Mouse (Mus musculus) neural tube, embryonic 11.5 days (tissue): Measurements from ENCODE around the gene Bmp2k. TPM values are rescaled to one million over a fixed set of nuclear protein-coding genes. Genes with fewer than 3 reads are reported as not detected.
A peak's percentile ranks its signal among the peaks of the same experiment; 100 is the strongest.

Source experiments
- ATAC-seq: fragments of 200-750 bp; cut with Nextera tagmentation; 2 replicates; pipeline ENCODE4 v1.8.0; 2017; ENCODE audit warnings: moderate number of reproducible peaks, mild to moderate bottlenecking, moderate TSS enrichment, moderate library complexity; ENCODE audit not compliant: insufficient read depth, low FRiP score, low TSS enrichment
- DNase-seq: peaks from one replicate; pipeline ENCODE4 v3.0.0-alpha.2; 2015; ENCODE audit warnings: low spot score
- H3K27ac ChIP-seq: fragments of 300-500 bp; sonication (generic); 2 replicates; pipeline ENCODE4 v1.5.1; 2014; ENCODE audit warnings: low read depth, mild to moderate bottlenecking, low read length
- H3K27me3 ChIP-seq: fragments of 300-500 bp; sonication (generic); 2 replicates; pipeline ENCODE4 v1.6.1; 2014; ENCODE audit warnings: mild to moderate bottlenecking, low read length, mixed read lengths; ENCODE audit not compliant: control insufficient read depth, insufficient read depth
- H3K36me3 ChIP-seq: fragments of 300-500 bp; sonication (generic); 2 replicates; pipeline ENCODE4 v1.6.1; 2014; ENCODE audit warnings: mild to moderate bottlenecking, low read length, moderate library complexity, mixed read lengths; ENCODE audit not compliant: control insufficient read depth, insufficient read depth
- H3K4me1 ChIP-seq: fragments of 300-500 bp; sonication (generic); 2 replicates; pipeline ENCODE4 v1.6.1; 2014; ENCODE audit warnings: low read length, mixed read lengths; ENCODE audit not compliant: control insufficient read depth, insufficient read depth
- H3K4me2 ChIP-seq: fragments of 300-500 bp; sonication (generic); 2 replicates; pipeline ENCODE4 v1.6.1; 2014; ENCODE audit warnings: low read depth, mild to moderate bottlenecking, moderate library complexity
- H3K4me3 ChIP-seq: fragments of 300-500 bp; sonication (generic); 2 replicates; pipeline ENCODE4 v1.5.1; 2014; ENCODE audit warnings: low read depth, low read length
- H3K9ac ChIP-seq: fragments of 300-500 bp; sonication (generic); 2 replicates; pipeline ENCODE4 v1.6.1; 2014; ENCODE audit warnings: mild to moderate bottlenecking, low read length
- H3K9me3 ChIP-seq: fragments of 300-500 bp; sonication (generic); 2 replicates; pipeline ENCODE4 v1.6.1; 2016; ENCODE audit warnings: low read length; ENCODE audit not compliant: control insufficient read depth
- WGBS: fragments of 180-500 bp; shearing (Covaris S2); extraction: QIAGEN DNeasy Blood & Tissue Kit; methylation state at CpG from one replicate; pipeline ENCODE4 v1.1.7; 2014; 5-methylcytosine and 5-hydroxymethylcytosine counted together
- polyA plus RNA-seq: library from polyadenylated mRNA; unstranded; fragments of >200 nt; fragmentation: Nextera tagmentation; extraction: Ambion mirVana; gene quantifications from 2 replicates; pipeline ENCODE4 v1.2.1, GENCODE M21; 2014

Gene Bmp2k
- polyA plus RNA-seq, 1 experiment from 2014 or later, result 11.2 TPM

GRCm38 (mm10) chr5:97128242-97129226 lies 131.0 kb downstream of the Bmp2k start:
- peak; percentile 78 for ATAC-seq
- peak; percentile 75 for DNase-seq

DNA sequence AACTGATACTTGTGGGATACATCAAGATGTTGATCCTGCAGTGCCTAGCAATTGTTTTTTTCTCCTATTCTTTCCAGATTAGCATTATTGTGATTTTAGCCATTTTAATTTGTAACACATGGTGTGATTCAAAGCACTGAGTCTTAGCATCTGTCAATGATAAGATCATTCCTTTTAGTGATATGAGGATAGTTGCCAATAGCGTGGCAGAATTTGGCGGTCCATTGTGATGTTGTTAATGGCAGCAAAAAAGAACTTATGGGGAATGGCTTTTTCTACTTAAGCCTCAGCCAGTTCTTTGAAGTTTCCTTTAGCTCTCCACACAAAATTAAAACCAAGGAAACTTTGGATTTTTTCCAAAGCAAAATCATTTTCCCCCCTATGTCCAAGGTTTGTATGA lies 132.1 kb downstream of the Bmp2k start:
- no peak for ATAC-seq
- WGBS, result 99% methylated on average over 2 of the region's 2 CpGs

More at GRCm38 (mm10) chr5:97128242-97129226, 131.0 kb downstream of the Bmp2k start:
- WGBS, result 54% methylated on average over 21 of the region's 21 CpGs
- no peaks in the 10 kb centered on the region for H3K9me3 ChIP-seq
- no peak overlapping the region for H3K9ac ChIP-seq
- no peaks in the 10 kb centered on the region for H3K4me1 ChIP-seq
- no peak overlapping the region for H3K4me3 ChIP-seq
- no peak overlapping the region for H3K4me2 ChIP-seq
- no peaks in the 10 kb centered on the region for H3K27me3 ChIP-seq
- H3K27ac ChIP-seq, result no peak overlapping the region
- H3K36me3 ChIP-seq, result no peaks in the 10 kb centered on the region

DNA sequence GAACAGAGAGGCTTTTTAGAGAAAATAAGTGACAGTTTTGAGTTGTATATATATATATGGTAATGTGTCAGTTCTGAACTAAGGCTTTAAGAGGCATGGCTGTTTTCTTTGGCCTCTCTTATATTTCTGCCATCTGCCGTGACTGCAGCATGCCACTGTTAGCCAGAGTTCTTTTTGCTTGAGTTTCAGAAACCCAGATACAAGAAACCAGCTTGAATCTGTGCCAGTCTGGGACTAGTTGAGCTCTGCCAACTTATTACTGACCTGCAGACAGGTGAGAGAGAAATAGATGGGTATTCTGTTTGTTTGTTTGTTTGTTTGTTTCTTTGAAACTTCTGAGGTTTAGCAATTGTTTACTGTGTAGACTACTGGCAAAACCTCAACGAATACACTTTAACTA lies 137.8 kb downstream of the Bmp2k start:
- Histone ChIP-seq H3K9ac (no peak overlapping the region), H3K27me3 (no peaks in the 10 kb centered on the region), H3K9me3 (no peaks in the 10 kb centered on the region), H3K4me2 (no peak overlapping the region), H3K4me1 (no peaks in the 10 kb centered on the region), H3K36me3 (no peaks in the 10 kb centered on the region), H3K27ac (no peak overlapping the region), H3K4me3 (no peak overlapping the region)
- no peak for DNase-seq
- ATAC-seq, result no peak
- WGBS, result 80% methylated on average over 2 of the region's 2 CpGs

More for the DNA sequence above, 132.1 kb downstream of the Bmp2k start:
- Histone ChIP-seq H3K9me3 (no peaks in the 10 kb centered on the region), H3K27ac (no peak overlapping the region), H3K4me2 (no peak overlapping the region), H3K4me1 (no peaks in the 10 kb centered on the region), H3K36me3 (no peaks in the 10 kb centered on the region), H3K27me3 (no peaks in the 10 kb centered on the region), H3K4me3 (no peak overlapping the region), H3K9ac (no peak overlapping the region)
- no peak for DNase-seq

Other genes starting within 250 kb of the Bmp2k start
- gene Anxa3, start 204.3 kb upstream of the Bmp2k start, polyA plus RNA-seq, result 32.5 and 33.3 TPM in 2 replicates
- 12.2 and 17.2 TPM in 2 replicates for gene Paqr3, start 113.9 kb downstream of the Bmp2k start, polyA plus RNA-seq